In the genomic region with DNA sequence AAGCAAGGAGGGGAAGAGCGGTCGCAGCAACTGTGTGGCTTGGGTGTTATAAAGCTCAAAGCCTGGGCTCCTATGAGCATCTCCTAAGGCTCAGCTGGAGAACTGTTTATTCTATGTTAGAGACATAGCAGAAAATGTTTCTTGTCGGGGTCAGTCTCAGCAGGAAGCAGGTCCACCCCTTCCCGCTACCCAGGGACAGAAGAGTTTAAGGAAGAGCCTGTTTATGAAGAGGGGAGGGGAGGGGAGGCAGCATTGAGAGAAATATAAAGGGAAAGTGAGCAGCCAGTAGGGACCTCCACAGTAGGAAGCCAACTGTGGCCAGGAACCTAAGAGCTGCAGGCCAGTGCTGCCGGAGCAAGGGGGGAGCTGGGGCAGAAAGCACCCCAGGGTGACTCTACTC, we compare ENCODE assay signal across 18 mouse cellular contexts. TPM values are rescaled to one million over a fixed set of nuclear protein-coding genes. Genes with fewer than 3 reads are reported as not detected.
DNase-seq lines count a peak whose midpoint lies in the region; ATAC-seq and TF ChIP-seq lines count a peak whose summit lies in the region.
"Had no signal": no experiment of that assay in that cellular context is flagged by ENCODE, and none has a peak within 500 bp of the region (broad histone marks: within the 10 kb centered on the region; RNA-seq: fewer than 3 reads in every experiment).

No protein-coding gene starts in this region.

- ATAC-seq in kidney, embryonic 16.5 days (ENCODE audit: low FRiP score, low TSS enrichment): no peak
- ATAC-seq in intestine, embryonic 15.5 days: peak; percentile 26; the same call in 1 of the 2 replicates
- peak; percentile 66 for ATAC-seq in lung, postnatal 0 days
- 0 out of 2 replicates have a peak, but pooled peaks have one; percentile 23 for ATAC-seq in stomach, embryonic 16.5 days (ENCODE audit: insufficient read depth, low FRiP score)
- ATAC-seq in forebrain, embryonic 12.5 days (ENCODE audit: low FRiP score): no peak
- ATAC-seq: forebrain, embryonic 13.5 days had no signal

- no peak overlapping the region for H3K4me3 ChIP-seq in kidney, embryonic 16.5 days (ENCODE audit: low read length)
- no peak overlapping the region for H3K4me3 ChIP-seq in intestine, embryonic 15.5 days (replicated peaks)
- H3K4me3 ChIP-seq in lung, postnatal 0 days (ENCODE audit: low read depth, low read length): no peak overlapping the region
- no peak overlapping the region for H3K4me3 ChIP-seq in stomach, embryonic 16.5 days (replicated peaks; ENCODE audit: low read length)
- no peak overlapping the region for H3K4me3 ChIP-seq in forebrain, embryonic 12.5 days (replicated peaks)
- H3K4me3 ChIP-seq: forebrain, embryonic 13.5 days; limb, embryonic 15.5 days; neural tube, embryonic 12.5 days had no signal

- 0 out of 2 replicates have a peak overlapping the region, but pooled peaks have one; percentile 8 for H3K27ac ChIP-seq in kidney, embryonic 16.5 days (ENCODE audit: low read length)
- H3K27ac ChIP-seq in intestine, embryonic 15.5 days: peak overlapping the region; percentile 75
- peak overlapping the region; percentile 64 for H3K27ac ChIP-seq in lung, postnatal 0 days (ENCODE audit: low read length)
- H3K27ac ChIP-seq in stomach, embryonic 16.5 days (ENCODE audit: low read length): peak overlapping the region; percentile 57; the same call in 1 of the 2 replicates
- no peak overlapping the region for H3K27ac ChIP-seq in forebrain, embryonic 12.5 days
- H3K27ac ChIP-seq: forebrain, embryonic 13.5 days; limb, embryonic 15.5 days; neural tube, embryonic 12.5 days had no signal

- no peaks in the 10 kb centered on the region for H3K4me1 ChIP-seq in kidney, embryonic 16.5 days (ENCODE audit: insufficient read depth, low read length)
- peaks cover 19% of the 10 kb centered on the region for H3K4me1 ChIP-seq in intestine, embryonic 15.5 days (replicated peaks)
- H3K4me1 ChIP-seq in lung, postnatal 0 days (ENCODE audit: insufficient read depth, low read depth, low read length): peaks cover 12% of the 10 kb centered on the region; the same call in 1 of the 2 replicates
- H3K4me1 ChIP-seq in stomach, embryonic 16.5 days (ENCODE audit: control insufficient read depth, insufficient read depth, low read length): 0 out of 2 replicates have a peak, but pooled peaks cover 3% of the 10 kb centered on the region
- H3K4me1 ChIP-seq in forebrain, embryonic 12.5 days: no peaks in the 10 kb centered on the region
- H3K4me1 ChIP-seq: forebrain, embryonic 13.5 days; neural tube, embryonic 12.5 days had no signal

- TF ChIP-seq CTCF in lung, postnatal 0 days (IDR thresholded peaks at IDR 0.05): no peak

- H3K9ac ChIP-seq in kidney, embryonic 16.5 days (replicated peaks; ENCODE audit: low read length): no peak overlapping the region
- no peak overlapping the region for H3K9ac ChIP-seq in intestine, embryonic 15.5 days
- no peak overlapping the region for H3K9ac ChIP-seq in lung, postnatal 0 days (replicated peaks; ENCODE audit: low read depth)
- no peak overlapping the region for H3K9ac ChIP-seq in stomach, embryonic 16.5 days (ENCODE audit: low read length)
- H3K9ac ChIP-seq in forebrain, embryonic 12.5 days: no peak overlapping the region
- H3K9ac ChIP-seq: forebrain, embryonic 13.5 days; limb, embryonic 15.5 days; neural tube, embryonic 12.5 days had no signal

- H3K36me3 ChIP-seq in kidney, embryonic 16.5 days (ENCODE audit: insufficient read depth, low read length): no peaks in the 10 kb centered on the region
- H3K36me3 ChIP-seq in intestine, embryonic 15.5 days: no peaks in the 10 kb centered on the region
- H3K36me3 ChIP-seq in lung, postnatal 0 days (ENCODE audit: insufficient read depth, low read length): no peaks in the 10 kb centered on the region
- no peaks in the 10 kb centered on the region for H3K36me3 ChIP-seq in stomach, embryonic 16.5 days (ENCODE audit: control insufficient read depth, insufficient read depth, low read length)
- no peaks in the 10 kb centered on the region for H3K36me3 ChIP-seq in forebrain, embryonic 12.5 days (replicated peaks)
- H3K36me3 ChIP-seq: G1E; limb, embryonic 15.5 days; neural tube, embryonic 12.5 days had no signal

- TF ChIP-seq EP300 in lung, postnatal 0 days (IDR thresholded peaks at IDR 0.05): peak; percentile 87

- H3K9me3 ChIP-seq in kidney, embryonic 16.5 days (ENCODE audit: low read length): no peaks in the 10 kb centered on the region
- no peaks in the 10 kb centered on the region for H3K9me3 ChIP-seq in intestine, embryonic 15.5 days
- no peaks in the 10 kb centered on the region for H3K9me3 ChIP-seq in lung, postnatal 0 days (ENCODE audit: low read length)
- H3K9me3 ChIP-seq in stomach, embryonic 16.5 days (replicated peaks; ENCODE audit: control insufficient read depth, low read length): no peaks in the 10 kb centered on the region
- H3K9me3 ChIP-seq in forebrain, embryonic 12.5 days: no peaks in the 10 kb centered on the region
- H3K9me3 ChIP-seq: forebrain, embryonic 13.5 days; G1E; limb, embryonic 15.5 days; neural tube, embryonic 12.5 days had no signal

- 54% methylated on average over 5 of the region's 5 CpGs for WGBS in kidney, embryonic 16.5 days
- WGBS in intestine, embryonic 15.5 days: 38% methylated on average over 5 of the region's 5 CpGs
- 35% methylated on average over 5 of the region's 5 CpGs for WGBS in lung, postnatal 0 days
- WGBS in stomach, embryonic 16.5 days: 34% methylated on average over 5 of the region's 5 CpGs
- WGBS in forebrain, embryonic 12.5 days: 55% methylated on average over 5 of the region's 5 CpGs

- H3K4me2 ChIP-seq in kidney, embryonic 16.5 days (replicated peaks; ENCODE audit: low read depth, low read length): no peak overlapping the region
- no peak overlapping the region for H3K4me2 ChIP-seq in intestine, embryonic 15.5 days (replicated peaks)
- no peak overlapping the region for H3K4me2 ChIP-seq in lung, postnatal 0 days (replicated peaks; ENCODE audit: low read depth, low read length)
- H3K4me2 ChIP-seq in stomach, embryonic 16.5 days (ENCODE audit: low read depth, low read length): no peak overlapping the region
- H3K4me2 ChIP-seq in forebrain, embryonic 12.5 days: no peak overlapping the region
- H3K4me2 ChIP-seq: forebrain, embryonic 13.5 days; limb, embryonic 15.5 days; midbrain, embryonic 11.5 days; neural tube, embryonic 12.5 days had no signal

- DNase-seq in kidney, postnatal 4 days: no peak
- peak; percentile 62 for DNase-seq in lung, postnatal 0 days (ENCODE audit: low spot score)
- DNase-seq in layer of hippocampus, postnatal 25 days (ENCODE audit: extremely low spot score in 1 of 2, low spot score in 1 of 2): no peak
- DNase-seq: cerebellum, adult 8-10 months; gastrocnemius, postnatal 25 days; thymus, postnatal 36 days had no signal

- no peaks in the 10 kb centered on the region for H3K27me3 ChIP-seq in kidney, embryonic 16.5 days (ENCODE audit: insufficient read depth, low read length)
- no peaks in the 10 kb centered on the region for H3K27me3 ChIP-seq in intestine, embryonic 15.5 days (replicated peaks)
- H3K27me3 ChIP-seq in lung, postnatal 0 days (replicated peaks; ENCODE audit: insufficient read depth, low read length): no peaks in the 10 kb centered on the region
- H3K27me3 ChIP-seq in stomach, embryonic 16.5 days (ENCODE audit: control insufficient read depth, insufficient read depth, low read length): no peaks in the 10 kb centered on the region
- no peaks in the 10 kb centered on the region for H3K27me3 ChIP-seq in forebrain, embryonic 12.5 days
- H3K27me3 ChIP-seq: forebrain, embryonic 13.5 days; limb, embryonic 15.5 days; neural tube, embryonic 12.5 days had no signal

RNA-seq across cellular contexts. Expression of gene Gm17334, which starts 36.4 kb away (rescaled TPM):
- 0.27 and 0.30 TPM in 2 replicates for polyA plus RNA-seq in kidney, embryonic 16.5 days (2015; fragmentation: Nextera tagmentation; extraction: Ambion mirVana)
- polyA plus RNA-seq in intestine, embryonic 15.5 days (2015; fragmentation: Nextera tagmentation; extraction: Ambion mirVana): 0.26 and 0.32 TPM in 2 replicates
- 0.46 and 0.61 TPM in 2 replicates for polyA plus RNA-seq in lung, postnatal 0 days (2015; fragmentation: Nextera tagmentation; extraction: Ambion mirVana)
- polyA plus RNA-seq in stomach, embryonic 16.5 days (2015; fragmentation: Nextera tagmentation; extraction: Ambion mirVana): 0.51 TPM in 1 of 2 replicates, not detected in the other
- total RNA-seq in layer of hippocampus, postnatal 25 days (2021): 1 to 10 TPM; 1.0 to 1.8 TPM
- polyA plus RNA-seq in forebrain, embryonic 12.5 days (2016; fragmentation: Nextera tagmentation; extraction: Ambion mirVana): not detected in 2 replicates
- total RNA-seq: G1E; gastrocnemius, postnatal 25 days; monocyte, adult 5-6 weeks had no signal
- polyA plus RNA-seq: forebrain, embryonic 13.5 days; G1E; hindbrain, embryonic 11.5 days; kidney, embryonic 14.5 days; midbrain, embryonic 11.5 days; neural tube, embryonic 12.5 days had no signal

RNA-seq across cellular contexts. Expression of gene Irf1, which starts 39.5 kb away (rescaled TPM):
- polyA plus RNA-seq in kidney, embryonic 16.5 days (2015; fragmentation: Nextera tagmentation; extraction: Ambion mirVana): 16.9 and 17.4 TPM in 2 replicates
- 43.5 and 45.9 TPM in 2 replicates for polyA plus RNA-seq in intestine, embryonic 15.5 days (2015; fragmentation: Nextera tagmentation; extraction: Ambion mirVana)
- polyA plus RNA-seq in lung, postnatal 0 days (2015; fragmentation: Nextera tagmentation; extraction: Ambion mirVana): 52.5 and 64.9 TPM in 2 replicates
- 25.8 and 29.4 TPM in 2 replicates for polyA plus RNA-seq in stomach, embryonic 16.5 days (2015; fragmentation: Nextera tagmentation; extraction: Ambion mirVana)
- 1 to 10 TPM; 7.6 to 7.7 TPM for total RNA-seq in layer of hippocampus, postnatal 25 days (2021)
- 3.6 and 3.9 TPM in 2 replicates for polyA plus RNA-seq in forebrain, embryonic 12.5 days (2016; fragmentation: Nextera tagmentation; extraction: Ambion mirVana)

RNA-seq across cellular contexts. Expression of gene Gm12216, which starts 49.7 kb away (rescaled TPM):
- polyA plus RNA-seq in kidney, embryonic 16.5 days (2015; fragmentation: Nextera tagmentation; extraction: Ambion mirVana): 1.1 and 2.1 TPM in 2 replicates
- 1.2 and 1.7 TPM in 2 replicates for polyA plus RNA-seq in intestine, embryonic 15.5 days (2015; fragmentation: Nextera tagmentation; extraction: Ambion mirVana)
- 3.4 and 5.4 TPM in 2 replicates for polyA plus RNA-seq in lung, postnatal 0 days (2015; fragmentation: Nextera tagmentation; extraction: Ambion mirVana)
- 2.0 and 2.4 TPM in 2 replicates for polyA plus RNA-seq in stomach, embryonic 16.5 days (2015; fragmentation: Nextera tagmentation; extraction: Ambion mirVana)
- total RNA-seq in layer of hippocampus, postnatal 25 days (2021): 1 to 10 TPM; 4.3 to 9.1 TPM
- 0.36 TPM in 1 of 2 replicates, not detected in the other for polyA plus RNA-seq in forebrain, embryonic 12.5 days (2016; fragmentation: Nextera tagmentation; extraction: Ambion mirVana)
- polyA plus RNA-seq: G1E; hindbrain, embryonic 11.5 days; neural tube, embryonic 12.5 days had no signal

Comparison
In these comparisons a context has a peak if more than half of its experiments do, and no peak if none do; other contexts are left out.
1. ATAC-seq: peak in intestine, embryonic 15.5 days (single experiment), lung, postnatal 0 days (single experiment) and stomach, embryonic 16.5 days (single experiment); none in kidney, embryonic 16.5 days (single experiment) and forebrain, embryonic 12.5 days (single experiment).